In genomic region chr2:32627266-32628043, GRCm38 (mm10) we compare ENCODE assay signal across 9 mouse cellular contexts. TPM values are rescaled to one million over a fixed set of nuclear protein-coding genes. Genes with fewer than 3 reads are reported as not detected.
A peak's percentile ranks its signal among the peaks of the same experiment; 100 is the strongest.
DNase-seq lines count a peak whose midpoint lies in the region; ATAC-seq and TF ChIP-seq lines count a peak whose summit lies in the region.
"Had no signal": no experiment of that assay in that cellular context is flagged by ENCODE, and none has a peak within 500 bp of the region (broad histone marks: within the 10 kb centered on the region; RNA-seq: fewer than 3 reads in every experiment).

No protein-coding gene starts in this region.

- H3K36me3 ChIP-seq in heart, embryonic 10.5 days, result peaks cover 27% of the 10 kb centered on the region
- H3K36me3 ChIP-seq in lung, postnatal 0 days (ENCODE audit: insufficient read depth, low read length), result no peaks in the 10 kb centered on the region
- no peaks in the 10 kb centered on the region; the same call in 1 of the 2 replicates for H3K36me3 ChIP-seq in heart, embryonic 15.5 days
- H3K36me3 ChIP-seq: liver, embryonic 12.5 days had no signal

- H3K27ac ChIP-seq in heart, embryonic 10.5 days, result peak overlapping the region; percentile 91
- H3K27ac ChIP-seq in lung, postnatal 0 days (ENCODE audit: low read length), result peak overlapping the region; percentile 16; the same call in 1 of the 2 replicates
- peak overlapping the region; percentile 95 for H3K27ac ChIP-seq in heart, embryonic 15.5 days
- H3K27ac ChIP-seq in olfactory bulb, adult 2 months (ENCODE audit: insufficient read depth, low read depth, low read length), result peak overlapping the region; percentile 98
- H3K27ac ChIP-seq: liver, embryonic 12.5 days had no signal

- no peak for DNase-seq in heart, embryonic 10.5 days (ENCODE audit: low spot score)
- DNase-seq in heart, postnatal 14 days, result no peak
- peak; percentile 48 for DNase-seq in lung, postnatal 0 days (ENCODE audit: low spot score)
- DNase-seq in lung, postnatal 14 days, result no peak
- DNase-seq: kidney, postnatal 36 days had no signal

- no peaks in the 10 kb centered on the region for H3K27me3 ChIP-seq in heart, embryonic 10.5 days (ENCODE audit: insufficient read depth, poor library complexity, severe bottlenecking)
- H3K27me3 ChIP-seq in lung, postnatal 0 days (replicated peaks; ENCODE audit: insufficient read depth, low read length), result no peaks in the 10 kb centered on the region
- no peaks in the 10 kb centered on the region for H3K27me3 ChIP-seq in heart, embryonic 15.5 days
- H3K27me3 ChIP-seq: liver, embryonic 12.5 days had no signal

- H3K4me1 ChIP-seq in heart, embryonic 10.5 days, result peaks cover 82% of the 10 kb centered on the region
- peaks cover 19% of the 10 kb centered on the region; the same call in 1 of the 2 replicates for H3K4me1 ChIP-seq in lung, postnatal 0 days (ENCODE audit: insufficient read depth, low read depth, low read length)
- peaks cover 63% of the 10 kb centered on the region for H3K4me1 ChIP-seq in heart, embryonic 15.5 days (replicated peaks)
- peaks cover 60% of the 10 kb centered on the region for H3K4me1 ChIP-seq in olfactory bulb, adult 2 months (ENCODE audit: control insufficient read depth, insufficient read depth, low read length)

- intact Hi-C loops in heart, postnatal 14 days (cut with DNase I), result no loop called here

- WGBS in heart, embryonic 10.5 days, result 56% methylated on average over 20 of the region's 20 CpGs
- 57% methylated on average over 16 of the region's 20 CpGs for WGBS in lung, postnatal 0 days
- WGBS in heart, embryonic 15.5 days, result 61% methylated on average over 20 of the region's 20 CpGs
- 63% methylated on average over 20 of the region's 20 CpGs for WGBS in olfactory bulb, adult 2 months

- TF ChIP-seq POLR2A in olfactory bulb, adult 2 months (IDR thresholded peaks at IDR 0.05; ENCODE audit: insufficient read depth, low read depth, low read length), result no peak

- ATAC-seq in lung, postnatal 0 days, result no peak
- no peak for ATAC-seq in heart, embryonic 15.5 days (replicated peaks; ENCODE audit: insufficient number of reproducible peaks, insufficient read depth, low FRiP score, low read depth)
- ATAC-seq in frontal cortex, adult (ENCODE audit: low TSS enrichment), result no peak
- ATAC-seq: liver, embryonic 12.5 days had no signal

- TF ChIP-seq CTCF in lung, postnatal 0 days (IDR thresholded peaks at IDR 0.05), result no peak
- TF ChIP-seq CTCF in olfactory bulb, adult 2 months (IDR thresholded peaks at IDR 0.05; ENCODE audit: insufficient read depth, low read depth, low read length), result no peak

- TF ChIP-seq EP300 in lung, postnatal 0 days (IDR thresholded peaks at IDR 0.05), result no peak

- H3K4me2 ChIP-seq in lung, postnatal 0 days (replicated peaks; ENCODE audit: low read depth, low read length), result no peak overlapping the region
- peak overlapping the region; percentile 68 for H3K4me2 ChIP-seq in heart, embryonic 15.5 days
- H3K4me2 ChIP-seq: liver, embryonic 12.5 days had no signal

- no peaks in the 10 kb centered on the region for H3K9me3 ChIP-seq in heart, embryonic 10.5 days
- H3K9me3 ChIP-seq in lung, postnatal 0 days (ENCODE audit: low read length), result no peaks in the 10 kb centered on the region
- H3K9me3 ChIP-seq in heart, embryonic 15.5 days (replicated peaks), result no peaks in the 10 kb centered on the region
- H3K9me3 ChIP-seq: liver, embryonic 12.5 days had no signal

- H3K4me3 ChIP-seq in heart, embryonic 10.5 days, result peak overlapping the region; percentile 53
- H3K4me3 ChIP-seq in lung, postnatal 0 days (ENCODE audit: low read depth, low read length), result no peak overlapping the region
- peak overlapping the region; percentile 47 for H3K4me3 ChIP-seq in heart, embryonic 15.5 days
- H3K4me3 ChIP-seq in olfactory bulb, adult 2 months (ENCODE audit: insufficient read depth, low read depth, low read length), result peak overlapping the region; percentile 63
- H3K4me3 ChIP-seq: liver, embryonic 12.5 days had no signal

- no peak overlapping the region for H3K9ac ChIP-seq in lung, postnatal 0 days (replicated peaks; ENCODE audit: low read depth)
- H3K9ac ChIP-seq in heart, embryonic 15.5 days, result peak overlapping the region; percentile 61; the same call in 1 of the 2 replicates
- H3K9ac ChIP-seq: liver, embryonic 12.5 days had no signal

RNA-seq across cellular contexts. Expression of gene Ak1, which starts 5.9 kb away (rescaled TPM):
- 179 and 305 TPM in 2 replicates for polyA plus RNA-seq in heart, embryonic 10.5 days (2016; fragmentation: Nextera tagmentation; extraction: Ambion mirVana)
- total RNA-seq in heart, postnatal 14 days (2021), result 100 to 1,000 TPM; 595 to 617 TPM
- 31.7 and 36.3 TPM in 2 replicates for polyA plus RNA-seq in lung, postnatal 0 days (2015; fragmentation: Nextera tagmentation; extraction: Ambion mirVana)
- 360 and 390 TPM in 2 replicates for polyA plus RNA-seq in heart, embryonic 15.5 days (2015; fragmentation: Nextera tagmentation; extraction: Ambion mirVana)
- polyA plus RNA-seq in olfactory bulb, adult 2 months (2012; ENCODE audit: insufficient read depth, insufficient read length, low replicate concordance, missing spikeins), result not detected in 2 replicates

RNA-seq across cellular contexts. Expression of gene Eng, which starts 18.9 kb away (rescaled TPM):
- 87.1 and 149 TPM in 2 replicates for polyA plus RNA-seq in heart, embryonic 10.5 days (2016; fragmentation: Nextera tagmentation; extraction: Ambion mirVana)
- 100 to 1,000 TPM; 148 to 162 TPM for total RNA-seq in heart, postnatal 14 days (2021)
- polyA plus RNA-seq in lung, postnatal 0 days (2015; fragmentation: Nextera tagmentation; extraction: Ambion mirVana), result 118 and 130 TPM in 2 replicates
- 144 and 163 TPM in 2 replicates for polyA plus RNA-seq in heart, embryonic 15.5 days (2015; fragmentation: Nextera tagmentation; extraction: Ambion mirVana)
- not detected in 2 replicates for polyA plus RNA-seq in olfactory bulb, adult 2 months (2012; ENCODE audit: insufficient read depth, insufficient read length, low replicate concordance, missing spikeins)

RNA-seq across cellular contexts. Expression of gene St6galnac6, which starts 27.9 kb away (rescaled TPM):
- polyA plus RNA-seq in heart, embryonic 10.5 days (2016; fragmentation: Nextera tagmentation; extraction: Ambion mirVana), result 25.1 and 28.4 TPM in 2 replicates
- total RNA-seq in heart, postnatal 14 days (2021), result 100 to 1,000 TPM in 1 of 2 experiments, 10 to 100 TPM in 1; 97.9 to 104 TPM
- 13.4 and 14.4 TPM in 2 replicates for polyA plus RNA-seq in lung, postnatal 0 days (2015; fragmentation: Nextera tagmentation; extraction: Ambion mirVana)
- 28.5 and 29.0 TPM in 2 replicates for polyA plus RNA-seq in heart, embryonic 15.5 days (2015; fragmentation: Nextera tagmentation; extraction: Ambion mirVana)
- not detected in 2 replicates for polyA plus RNA-seq in olfactory bulb, adult 2 months (2012; ENCODE audit: insufficient read depth, insufficient read length, low replicate concordance, missing spikeins)

RNA-seq across cellular contexts. Expression of gene St6galnac4, which starts 40.6 kb away (rescaled TPM):
- 39.8 and 49.0 TPM in 2 replicates for polyA plus RNA-seq in heart, embryonic 10.5 days (2016; fragmentation: Nextera tagmentation; extraction: Ambion mirVana)
- total RNA-seq in heart, postnatal 14 days (2021), result 10 to 100 TPM; 22.8 to 23.6 TPM
- polyA plus RNA-seq in lung, postnatal 0 days (2015; fragmentation: Nextera tagmentation; extraction: Ambion mirVana), result 32.0 and 38.9 TPM in 2 replicates
- polyA plus RNA-seq in heart, embryonic 15.5 days (2015; fragmentation: Nextera tagmentation; extraction: Ambion mirVana), result 33.5 and 38.7 TPM in 2 replicates
- not detected in 2 replicates for polyA plus RNA-seq in olfactory bulb, adult 2 months (2012; ENCODE audit: insufficient read depth, insufficient read length, low replicate concordance, missing spikeins)

RNA-seq across cellular contexts. Expression of gene 9430097D07Rik, which starts 52.0 kb away (rescaled TPM):
- polyA plus RNA-seq in heart, embryonic 10.5 days (2016; fragmentation: Nextera tagmentation; extraction: Ambion mirVana), result 0.09 and 0.15 TPM in 2 replicates
- total RNA-seq in heart, postnatal 14 days (2021), result not detected
- polyA plus RNA-seq in lung, postnatal 0 days (2015; fragmentation: Nextera tagmentation; extraction: Ambion mirVana), result not detected in 2 replicates
- polyA plus RNA-seq in heart, embryonic 15.5 days (2015; fragmentation: Nextera tagmentation; extraction: Ambion mirVana), result 0.08 TPM in 1 of 2 replicates, not detected in the other
- polyA plus RNA-seq in olfactory bulb, adult 2 months (2012; ENCODE audit: insufficient read depth, insufficient read length, low replicate concordance, missing spikeins), result not detected in 2 replicates
- polyA plus RNA-seq: liver, embryonic 12.5 days had no signal

Comparison
In these comparisons a context has a peak if more than half of its experiments do, and no peak if none do; other contexts are left out.
1. H3K27ac ChIP-seq: peak in every context shown above with its lines; median percentile 98 in olfactory bulb, adult 2 months; 95 in heart, embryonic 15.5 days; 91 in heart, embryonic 10.5 days; 16 in lung, postnatal 0 days.
2. RNA of gene Eng, which starts 18.9 kb away (polyA plus RNA-seq): 144 to 163 TPM in heart, embryonic 15.5 days, 118 to 130 TPM in lung, postnatal 0 days and 87.1 to 149 TPM in heart, embryonic 10.5 days; not detected in olfactory bulb, adult 2 months; every median in the first group is over 10 times any median in the second.